Mouse (Mus musculus): Measurements from ENCODE around the gene Cldn7. TPM values are rescaled to one million over a fixed set of nuclear protein-coding genes. Genes with fewer than 3 reads are reported as not detected.

Cldn7 gene
- polyA plus RNA-seq, 1 experiment from 2014 or later, result 17.1 TPM

DNA sequence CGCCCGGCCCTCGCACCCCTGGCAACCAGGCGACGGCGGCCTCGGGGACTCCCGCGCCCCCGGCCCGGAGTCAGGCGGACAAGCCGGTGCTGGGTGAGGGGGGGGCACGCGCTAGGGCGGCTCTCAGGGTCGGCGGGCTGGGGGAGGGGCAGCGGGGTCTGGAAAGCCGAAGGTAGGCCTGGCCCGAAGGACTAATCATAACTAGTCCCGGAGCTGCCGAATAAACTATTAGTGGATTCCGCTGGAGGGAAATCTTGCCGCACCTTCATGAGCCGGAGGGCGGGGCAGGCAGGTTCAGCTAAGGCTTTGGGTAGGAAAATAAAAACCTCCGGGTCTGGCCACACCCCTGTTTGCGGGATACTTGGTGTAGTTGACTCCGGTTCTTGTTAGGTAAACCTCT is 28.4 kb upstream of the Cldn7 start:
- Histone ChIP-seq H3K36me3 (replicated peaks; ENCODE audit: control insufficient read depth, insufficient read depth, low read depth, low read length) (no peaks in the 10 kb centered on the region), H3K4me2 (ENCODE audit: low read depth, low read length) (peak overlapping the region; percentile 100), H3K4me1 (ENCODE audit: control insufficient read depth, insufficient read depth, low read length) (peaks cover 6% of the 10 kb centered on the region), H3K27me3 (ENCODE audit: control insufficient read depth, insufficient read depth, low read length) (0 out of 2 replicates have a peak, but pooled peaks cover 2% of the 10 kb centered on the region), H3K4me3 (ENCODE audit: low read depth, low read length) (peak overlapping the region; percentile 58), H3K9me3 (replicated peaks; ENCODE audit: control insufficient read depth, low read length) (no peaks in the 10 kb centered on the region), H3K27ac (replicated peaks; ENCODE audit: low read depth, low read length) (no peak overlapping the region; the same call in 1 of the 2 replicates), H3K9ac (replicated peaks; ENCODE audit: low read length) (peak overlapping the region; percentile 70)
- ATAC-seq (replicated peaks; ENCODE audit: insufficient number of reproducible peaks, low FRiP score, low TSS enrichment, low read depth) (no peak; the same call in 1 of the 2 replicates), DNase-seq (ENCODE audit: low spot score) (peak; percentile 37)
- WGBS, result 2% methylated on average over 30 of the region's 30 CpGs

DNA sequence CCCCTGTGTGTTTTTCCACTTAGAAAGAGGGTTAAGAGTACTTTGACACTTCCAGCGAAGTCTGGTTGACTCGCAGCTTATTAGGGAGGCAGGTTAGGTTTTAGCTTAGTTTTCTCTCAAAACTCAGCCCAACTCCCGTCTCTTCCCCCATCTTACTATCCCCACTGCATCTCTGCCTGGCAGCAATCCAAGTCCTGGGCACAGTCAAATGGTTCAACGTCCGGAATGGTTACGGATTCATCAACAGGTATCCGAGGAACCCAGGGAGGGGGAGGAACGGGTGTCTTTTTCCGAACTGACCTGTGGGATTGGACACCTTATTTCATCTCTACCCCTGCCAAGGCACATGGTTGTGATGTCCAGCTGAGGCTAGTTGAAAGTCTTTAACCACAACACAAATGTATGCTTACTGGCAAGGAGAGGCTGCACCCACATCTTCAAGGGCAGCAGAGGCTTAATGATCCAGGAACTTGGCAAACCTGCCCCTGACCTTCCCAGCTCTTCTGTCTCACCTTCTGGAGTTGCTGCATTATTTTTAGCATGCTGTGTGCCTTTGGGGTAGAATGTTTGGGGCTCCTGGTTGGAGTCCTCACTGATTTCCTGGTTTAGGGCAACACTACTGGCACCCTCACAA is 27.7 kb upstream of the Cldn7 start:
- H3K4me1 ChIP-seq (ENCODE audit: control insufficient read depth, insufficient read depth, low read length), result peaks cover 6% of the 10 kb centered on the region
- no peak overlapping the region for H3K9ac ChIP-seq (replicated peaks; ENCODE audit: low read length)
- 0 out of 2 replicates have a peak, but pooled peaks cover 2% of the 10 kb centered on the region for H3K27me3 ChIP-seq (ENCODE audit: control insufficient read depth, insufficient read depth, low read length)
- H3K36me3 ChIP-seq (replicated peaks; ENCODE audit: control insufficient read depth, insufficient read depth, low read depth, low read length), result no peaks in the 10 kb centered on the region
- no peak overlapping the region for H3K27ac ChIP-seq (replicated peaks; ENCODE audit: low read depth, low read length)
- ATAC-seq (replicated peaks; ENCODE audit: insufficient number of reproducible peaks, low FRiP score, low TSS enrichment, low read depth) (no peak), DNase-seq (ENCODE audit: low spot score) (no peak)
- H3K9me3 ChIP-seq (replicated peaks; ENCODE audit: control insufficient read depth, low read length), result no peaks in the 10 kb centered on the region
- WGBS, result 47% methylated on average over 9 of the region's 9 CpGs
- peak overlapping the region; percentile 58 for H3K4me3 ChIP-seq (ENCODE audit: low read depth, low read length)
- peak overlapping the region; percentile 100 for H3K4me2 ChIP-seq (ENCODE audit: low read depth, low read length)

DNA sequence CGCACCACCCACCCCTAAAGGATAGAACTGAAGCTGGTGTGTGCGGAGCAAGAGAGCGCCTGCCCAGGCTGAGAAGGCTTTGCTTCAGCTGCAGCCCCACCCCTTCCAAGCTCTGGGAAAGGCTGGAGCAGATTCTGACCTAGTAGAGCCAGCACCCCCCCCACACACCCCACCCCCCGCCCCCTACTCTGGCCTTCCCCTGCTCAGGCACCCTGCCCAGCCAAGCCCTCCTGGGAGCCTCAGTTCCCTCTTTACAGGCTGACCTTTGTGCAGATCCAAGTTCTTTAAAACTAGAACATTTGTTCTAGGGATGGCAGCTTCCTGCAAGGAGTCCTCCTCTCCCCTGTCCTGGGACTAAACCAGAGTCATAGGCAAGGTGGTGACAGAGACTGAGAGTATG is 27.2 kb upstream of the Cldn7 start:
- ATAC-seq (replicated peaks; ENCODE audit: insufficient number of reproducible peaks, low FRiP score, low TSS enrichment, low read depth), result no peak
- H3K4me2 ChIP-seq (ENCODE audit: low read depth, low read length), result no peak overlapping the region

DNA sequence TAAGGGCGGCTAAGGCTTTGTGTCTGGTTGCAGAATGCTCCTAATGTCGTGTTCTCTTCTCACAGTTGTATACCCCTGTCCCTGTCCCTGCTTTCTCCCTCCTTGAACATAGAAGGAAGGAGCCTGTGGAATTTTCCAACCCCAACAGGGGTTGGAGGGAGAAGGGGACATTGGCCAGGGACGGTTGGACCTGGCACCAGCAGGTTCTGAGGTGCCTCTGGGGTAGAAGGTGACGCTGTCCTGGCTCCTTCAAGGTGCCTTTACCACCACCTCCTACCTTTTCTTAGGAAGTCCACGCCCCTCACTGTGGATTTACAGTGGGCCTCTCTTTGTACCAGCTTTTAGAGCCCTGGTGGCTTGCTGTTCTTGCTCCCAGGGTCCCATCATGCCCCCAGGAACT is 26.7 kb upstream of the Cldn7 start:
- Histone ChIP-seq H3K36me3 (replicated peaks; ENCODE audit: control insufficient read depth, insufficient read depth, low read depth, low read length) (no peaks in the 10 kb centered on the region), H3K27me3 (ENCODE audit: control insufficient read depth, insufficient read depth, low read length) (0 out of 2 replicates have a peak, but pooled peaks cover 2% of the 10 kb centered on the region), H3K9me3 (replicated peaks; ENCODE audit: control insufficient read depth, low read length) (no peaks in the 10 kb centered on the region), H3K9ac (replicated peaks; ENCODE audit: low read length) (no peak overlapping the region; the same call in 1 of the 2 replicates), H3K4me3 (ENCODE audit: low read depth, low read length) (no peak overlapping the region), H3K4me2 (ENCODE audit: low read depth, low read length) (no peak overlapping the region), H3K27ac (replicated peaks; ENCODE audit: low read depth, low read length) (no peak overlapping the region), H3K4me1 (ENCODE audit: control insufficient read depth, insufficient read depth, low read length) (peaks cover 6% of the 10 kb centered on the region)
- ATAC-seq (replicated peaks; ENCODE audit: insufficient number of reproducible peaks, low FRiP score, low TSS enrichment, low read depth) (no peak), DNase-seq (ENCODE audit: low spot score) (no peak)
- WGBS, result 62% methylated on average over 5 of the region's 5 CpGs

More for the DNA sequence above, 27.2 kb upstream of the Cldn7 start:
- DNase-seq (ENCODE audit: low spot score), result no peak
- Histone ChIP-seq H3K36me3 (replicated peaks; ENCODE audit: control insufficient read depth, insufficient read depth, low read depth, low read length) (no peaks in the 10 kb centered on the region), H3K27ac (replicated peaks; ENCODE audit: low read depth, low read length) (no peak overlapping the region), H3K9ac (replicated peaks; ENCODE audit: low read length) (no peak overlapping the region), H3K4me3 (ENCODE audit: low read depth, low read length) (no peak overlapping the region), H3K27me3 (ENCODE audit: control insufficient read depth, insufficient read depth, low read length) (0 out of 2 replicates have a peak, but pooled peaks cover 2% of the 10 kb centered on the region), H3K9me3 (replicated peaks; ENCODE audit: control insufficient read depth, low read length) (no peaks in the 10 kb centered on the region), H3K4me1 (ENCODE audit: control insufficient read depth, insufficient read depth, low read length) (peaks cover 6% of the 10 kb centered on the region)
- WGBS, result 34% methylated on average over 4 of the region's 4 CpGs

DNA sequence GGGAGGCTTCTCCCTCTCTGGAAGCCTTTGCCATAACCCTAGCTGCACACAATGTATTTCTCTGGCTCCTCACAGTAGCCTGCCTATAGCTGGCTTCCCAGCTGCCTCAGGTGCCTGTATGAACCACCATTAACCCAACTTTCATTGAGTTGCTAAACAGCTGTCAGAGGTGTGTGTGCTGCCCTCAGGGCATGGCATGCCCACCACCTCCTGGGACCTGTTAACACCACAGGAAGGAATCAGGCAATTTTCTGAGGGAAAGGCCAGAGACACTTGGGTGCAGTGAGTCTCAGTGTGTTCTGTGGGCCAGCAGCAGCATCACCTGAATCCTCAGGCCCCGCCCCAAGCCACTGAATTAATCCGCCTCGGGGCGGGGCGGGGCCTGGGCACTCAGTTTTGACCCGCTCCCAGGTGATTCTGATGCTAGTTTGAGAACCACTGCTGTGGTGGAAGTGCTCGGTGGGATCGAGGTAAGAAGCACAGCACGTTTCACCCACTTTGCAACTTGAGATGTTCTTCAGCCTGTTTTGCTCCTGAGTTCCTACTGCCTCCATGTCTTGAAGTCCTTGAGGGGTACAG is 26.1 kb upstream of the Cldn7 start:
- H3K9me3 ChIP-seq (replicated peaks; ENCODE audit: control insufficient read depth, low read length), result no peaks in the 10 kb centered on the region
- no peak overlapping the region for H3K4me3 ChIP-seq (ENCODE audit: low read depth, low read length)
- H3K27me3 ChIP-seq (ENCODE audit: control insufficient read depth, insufficient read depth, low read length), result 0 out of 2 replicates have a peak, but pooled peaks cover 2% of the 10 kb centered on the region
- 16% methylated on average over 9 of the region's 9 CpGs for WGBS
- no peak overlapping the region for H3K27ac ChIP-seq (replicated peaks; ENCODE audit: low read depth, low read length)
- ATAC-seq (replicated peaks; ENCODE audit: insufficient number of reproducible peaks, low FRiP score, low TSS enrichment, low read depth) (no peak), DNase-seq (ENCODE audit: low spot score) (no peak)
- peaks cover 6% of the 10 kb centered on the region for H3K4me1 ChIP-seq (ENCODE audit: control insufficient read depth, insufficient read depth, low read length)
- no peak overlapping the region; the same call in 1 of the 2 replicates for H3K9ac ChIP-seq (replicated peaks; ENCODE audit: low read length)
- no peak overlapping the region for H3K4me2 ChIP-seq (ENCODE audit: low read depth, low read length)
- no peaks in the 10 kb centered on the region for H3K36me3 ChIP-seq (replicated peaks; ENCODE audit: control insufficient read depth, insufficient read depth, low read depth, low read length)

DNA sequence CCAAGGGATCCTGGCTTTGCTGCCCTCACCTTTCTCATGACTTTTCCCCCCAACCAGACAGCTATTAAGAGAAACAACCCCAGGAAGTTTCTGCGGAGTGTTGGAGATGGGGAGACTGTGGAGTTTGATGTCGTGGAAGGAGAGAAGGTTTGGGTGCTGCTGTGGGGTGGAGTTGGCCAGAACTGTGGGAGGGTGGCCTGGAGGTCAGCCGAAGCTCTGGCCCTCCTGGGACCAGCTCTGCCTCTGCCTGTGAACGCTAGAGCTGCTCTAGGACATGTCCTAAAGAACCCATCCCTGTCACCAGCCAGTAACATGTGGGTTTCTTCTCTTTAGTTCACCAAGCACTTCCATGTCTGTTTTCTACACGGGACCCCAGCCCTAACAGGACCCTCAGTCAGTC is 25.4 kb upstream of the Cldn7 start:
- H3K27ac ChIP-seq (replicated peaks; ENCODE audit: low read depth, low read length), result no peak overlapping the region
- H3K4me2 ChIP-seq (ENCODE audit: low read depth, low read length), result no peak overlapping the region
- DNase-seq (ENCODE audit: low spot score) (no peak), ATAC-seq (replicated peaks; ENCODE audit: insufficient number of reproducible peaks, low FRiP score, low TSS enrichment, low read depth) (no peak)
- peaks cover 2% of the 10 kb centered on the region for H3K36me3 ChIP-seq (replicated peaks; ENCODE audit: control insufficient read depth, insufficient read depth, low read depth, low read length)
- H3K27me3 ChIP-seq (ENCODE audit: control insufficient read depth, insufficient read depth, low read length), result 0 out of 2 replicates have a peak, but pooled peaks cover 2% of the 10 kb centered on the region
- 74% methylated on average over 5 of the region's 5 CpGs for WGBS
- peaks cover 6% of the 10 kb centered on the region for H3K4me1 ChIP-seq (ENCODE audit: control insufficient read depth, insufficient read depth, low read length)
- no peak overlapping the region for H3K4me3 ChIP-seq (ENCODE audit: low read depth, low read length)
- no peaks in the 10 kb centered on the region for H3K9me3 ChIP-seq (replicated peaks; ENCODE audit: control insufficient read depth, low read length)
- H3K9ac ChIP-seq (replicated peaks; ENCODE audit: low read length), result no peak overlapping the region

DNA sequence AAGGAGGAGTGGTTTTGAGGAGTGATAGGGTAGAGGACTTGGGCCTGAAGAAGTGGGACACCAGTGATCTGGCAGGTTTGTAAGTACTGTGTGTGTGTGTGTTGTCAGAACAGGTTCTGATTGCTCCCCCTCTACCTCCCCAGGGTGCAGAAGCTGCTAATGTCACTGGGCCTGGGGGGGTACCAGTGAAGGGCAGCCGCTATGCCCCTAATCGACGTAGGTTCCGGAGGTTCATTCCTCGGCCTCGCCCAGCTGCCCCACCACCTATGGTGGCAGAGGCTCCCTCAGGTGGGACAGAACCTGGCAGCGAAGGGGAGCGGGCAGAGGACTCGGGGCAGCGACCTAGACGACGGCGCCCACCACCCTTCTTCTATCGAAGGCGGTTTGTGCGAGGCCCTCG is 24.8 kb upstream of the Cldn7 start:
- Histone ChIP-seq H3K4me2 (ENCODE audit: low read depth, low read length) (no peak overlapping the region), H3K27ac (replicated peaks; ENCODE audit: low read depth, low read length) (no peak overlapping the region), H3K9me3 (replicated peaks; ENCODE audit: control insufficient read depth, low read length) (no peaks in the 10 kb centered on the region), H3K9ac (replicated peaks; ENCODE audit: low read length) (no peak overlapping the region), H3K4me3 (ENCODE audit: low read depth, low read length) (no peak overlapping the region), H3K27me3 (ENCODE audit: control insufficient read depth, insufficient read depth, low read length) (0 out of 2 replicates have a peak, but pooled peaks cover 2% of the 10 kb centered on the region), H3K36me3 (replicated peaks; ENCODE audit: control insufficient read depth, insufficient read depth, low read depth, low read length) (peaks cover 4% of the 10 kb centered on the region), H3K4me1 (ENCODE audit: control insufficient read depth, insufficient read depth, low read length) (peaks cover 6% of the 10 kb centered on the region)
- 94% methylated on average over 17 of the region's 17 CpGs for WGBS
- DNase-seq (ENCODE audit: low spot score), result no peak
- ATAC-seq (replicated peaks; ENCODE audit: insufficient number of reproducible peaks, low FRiP score, low TSS enrichment, low read depth), result no peak

DNA sequence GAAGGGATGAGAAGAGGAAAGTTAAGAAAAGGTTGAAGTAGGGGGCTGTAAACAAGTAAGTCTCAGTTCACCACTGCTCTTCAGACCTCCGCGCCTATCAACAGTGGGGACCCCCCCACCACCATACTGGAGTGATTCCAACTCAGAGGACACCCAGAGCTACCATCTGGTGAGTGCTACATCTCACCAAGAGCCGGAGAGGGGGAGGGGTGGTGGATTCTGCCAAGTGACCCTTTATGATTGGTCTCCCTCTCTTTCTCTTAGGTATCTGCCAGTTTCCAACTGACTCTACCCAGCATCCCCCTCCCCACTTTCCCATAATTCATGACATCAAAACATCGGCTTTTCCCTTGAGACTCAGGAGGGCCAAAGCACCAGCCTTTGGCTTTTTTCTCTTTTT is 23.6 kb upstream of the Cldn7 start:
- Histone ChIP-seq H3K27ac (replicated peaks; ENCODE audit: low read depth, low read length) (no peak overlapping the region), H3K4me3 (ENCODE audit: low read depth, low read length) (no peak overlapping the region), H3K4me1 (ENCODE audit: control insufficient read depth, insufficient read depth, low read length) (peaks cover 3% of the 10 kb centered on the region; the same call in 1 of the 2 replicates), H3K27me3 (ENCODE audit: control insufficient read depth, insufficient read depth, low read length) (no peaks in the 10 kb centered on the region), H3K4me2 (ENCODE audit: low read depth, low read length) (no peak overlapping the region), H3K36me3 (replicated peaks; ENCODE audit: control insufficient read depth, insufficient read depth, low read depth, low read length) (peaks cover 4% of the 10 kb centered on the region), H3K9ac (replicated peaks; ENCODE audit: low read length) (no peak overlapping the region), H3K9me3 (replicated peaks; ENCODE audit: control insufficient read depth, low read length) (no peaks in the 10 kb centered on the region)
- ATAC-seq (replicated peaks; ENCODE audit: insufficient number of reproducible peaks, low FRiP score, low TSS enrichment, low read depth) (no peak), DNase-seq (ENCODE audit: low spot score) (no peak)
- 88% methylated on average over 4 of the region's 4 CpGs for WGBS
